Mouse (Mus musculus) layer of hippocampus, adult 2 months (tissue): ENCODE data around the gene Hoxa3. TPM values are rescaled to one million over a fixed set of nuclear protein-coding genes. Genes with fewer than 3 reads are reported as not detected.

ENCODE experiments used
- DNase-seq, 2 experiments: peaks; one replicate each; pipeline ENCODE4 v3.0.0; 2022; ENCODE audit warnings: low spot score in 2 of 2
- H3K27ac ChIP-seq: fragments of 200-600 bp; 2 replicates; pipeline ENCODE4 v1.8.1; 2022
- H3K4me3 ChIP-seq: fragments of 200-600 bp; 2 replicates; pipeline ENCODE4 v1.8.1; 2022; ENCODE audit warnings: mild to moderate bottlenecking
- CTCF ChIP-seq: fragments of 200-600 bp; conservative IDR thresholded peaks from 2 replicates; pipeline ENCODE4 v1.8.1; 2022; ENCODE audit warnings: antibody characterized with exemption, mild to moderate bottlenecking, moderate library complexity
- total RNA-seq, 2 experiments: library from RNA; stranded (reverse); gene quantifications; 2 replicates each; pipeline ENCODE4 v1.2.3; 2021

Gene Hoxa3
- total RNA-seq, 2 experiments from 2014 or later: not detected

DNA sequence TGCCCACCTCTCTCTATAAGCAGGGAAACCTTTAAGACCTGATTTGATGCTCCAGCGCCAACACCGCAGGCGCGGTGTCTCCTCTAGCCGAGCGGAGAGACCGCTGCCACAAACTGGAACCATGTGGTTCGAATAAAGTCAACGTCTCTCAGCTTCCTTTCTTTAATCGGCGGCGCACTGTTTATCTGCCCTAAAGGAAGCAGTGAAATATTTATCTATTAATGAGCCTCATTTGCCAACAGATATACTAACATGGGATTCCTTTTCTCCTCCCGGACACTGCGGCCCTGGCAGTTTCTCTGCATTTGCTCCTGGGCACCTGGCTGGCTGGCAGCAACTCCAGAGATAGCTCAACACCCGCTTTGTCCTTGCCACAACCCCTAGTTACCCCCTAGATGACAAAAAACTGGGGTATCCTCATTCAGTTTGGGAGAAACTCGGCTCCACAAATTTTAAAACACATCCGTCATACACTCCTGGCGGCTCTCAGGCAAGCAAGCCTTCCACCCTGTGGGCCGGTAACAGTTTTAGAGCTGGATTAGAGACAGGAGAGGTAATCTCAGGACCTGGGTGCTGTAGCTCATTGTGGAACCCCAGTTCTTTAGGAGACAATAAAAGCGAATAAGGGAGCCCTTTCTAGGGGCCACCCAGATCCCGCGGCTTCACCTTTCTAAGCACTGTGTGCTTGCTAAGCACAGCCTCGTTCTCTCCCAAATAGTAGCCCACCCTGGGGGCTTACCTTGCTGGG lies 4.9 kb upstream of the Hoxa3 start:
- no peak for TF ChIP-seq CTCF
- no peak for DNase-seq

DNA sequence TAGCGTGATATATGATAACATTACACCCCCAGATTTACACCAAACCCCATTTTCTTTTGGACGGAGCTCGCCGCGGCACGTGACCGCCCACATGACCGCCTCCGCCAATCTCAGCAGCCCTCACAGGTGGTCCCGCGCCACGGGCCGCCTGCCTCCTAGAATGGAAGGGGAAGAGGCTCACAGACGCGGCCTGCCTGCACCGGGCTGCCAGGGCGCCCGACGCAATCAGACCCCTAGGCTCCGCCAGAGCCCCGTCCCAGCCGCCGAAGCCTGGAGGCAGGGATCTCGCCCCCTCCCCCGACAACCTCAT lies 4.3 kb upstream of the Hoxa3 start:
- no peak overlapping the region for H3K4me3 ChIP-seq
- no peak for TF ChIP-seq CTCF
- H3K27ac ChIP-seq: no peak overlapping the region
- no peak for DNase-seq

More for the DNA sequence above, 4.9 kb upstream of the Hoxa3 start:
- H3K4me3 ChIP-seq: no peak overlapping the region
- no peak overlapping the region for H3K27ac ChIP-seq

DNA sequence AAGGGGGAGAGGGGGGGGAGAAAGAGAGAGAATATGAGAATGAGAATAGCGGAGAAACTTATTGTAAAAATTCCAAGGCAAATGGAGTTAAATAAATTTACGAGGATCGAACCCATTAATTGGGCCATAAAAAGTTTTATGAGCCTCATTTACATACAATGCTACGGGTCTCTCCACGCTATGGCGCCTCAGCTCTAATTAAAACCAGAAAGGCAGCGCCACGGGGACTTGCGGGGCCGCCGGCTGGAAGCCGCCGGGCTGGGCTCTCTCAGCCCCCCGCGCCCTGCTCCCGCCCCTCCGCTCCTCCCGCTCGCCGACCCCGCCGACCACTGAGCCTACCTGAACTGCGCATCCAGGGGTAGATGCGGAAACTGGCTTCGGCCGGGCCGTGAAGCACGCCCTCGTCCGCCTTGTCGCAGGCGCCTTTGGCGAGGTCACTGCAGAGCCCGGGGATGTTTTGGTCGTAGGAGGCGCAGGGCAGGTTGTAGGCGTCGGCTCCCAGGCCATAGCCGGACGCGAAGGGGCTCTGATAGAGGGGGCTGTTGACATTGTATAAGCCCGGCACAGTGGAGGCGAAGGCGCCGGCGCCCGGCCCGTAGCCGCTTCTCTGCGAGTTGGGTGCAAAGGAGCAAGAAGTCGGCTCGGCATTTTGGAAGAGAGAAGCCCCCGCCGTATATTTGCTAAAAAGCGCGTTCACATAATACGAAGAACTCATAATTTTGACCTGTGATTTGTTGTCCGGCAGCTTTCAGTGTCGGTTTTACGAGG lies 3.7 kb upstream of the Hoxa3 start:
- H3K4me3 ChIP-seq: no peak overlapping the region
- no peak for DNase-seq
- H3K27ac ChIP-seq: no peak overlapping the region
- no peak for TF ChIP-seq CTCF

DNA sequence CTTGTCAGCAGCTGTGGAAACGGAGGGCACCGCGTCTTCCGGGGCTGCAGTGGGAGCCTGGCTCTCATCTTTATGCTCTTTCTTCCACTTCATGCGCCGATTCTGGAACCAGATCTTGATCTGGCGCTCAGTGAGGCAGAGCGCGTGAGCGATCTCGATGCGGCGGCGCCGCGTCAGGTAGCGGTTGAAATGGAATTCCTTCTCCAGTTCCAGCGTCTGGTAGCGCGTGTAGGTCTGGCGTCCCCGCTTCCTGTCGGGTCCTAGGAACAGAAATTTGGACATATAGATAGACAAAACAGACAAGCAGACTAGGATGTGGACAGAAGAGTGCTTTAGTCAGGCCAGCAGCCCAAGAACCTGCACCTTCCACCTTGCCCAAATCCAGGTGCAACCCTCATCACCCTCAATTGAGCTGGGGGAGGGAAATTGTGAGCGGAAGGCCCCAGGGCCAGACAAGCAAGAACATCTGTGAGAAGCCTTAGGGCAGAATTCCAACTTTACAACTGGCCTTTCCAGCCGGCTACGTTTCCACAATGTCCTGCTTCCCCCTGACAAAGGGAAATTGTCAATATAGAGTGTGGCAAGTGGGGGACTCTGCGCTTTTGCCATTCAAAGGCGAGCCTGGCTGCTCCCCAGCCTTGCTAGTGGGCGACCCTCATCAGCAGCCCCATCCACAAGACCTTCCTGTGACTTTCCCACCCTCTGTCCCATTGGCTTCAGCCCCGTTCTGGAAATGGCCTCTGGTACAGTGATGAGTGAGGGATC lies 2.8 kb upstream of the Hoxa3 start:
- H3K27ac ChIP-seq: no peak overlapping the region
- no peak for DNase-seq
- H3K4me3 ChIP-seq: no peak overlapping the region
- TF ChIP-seq CTCF: no peak

DNA sequence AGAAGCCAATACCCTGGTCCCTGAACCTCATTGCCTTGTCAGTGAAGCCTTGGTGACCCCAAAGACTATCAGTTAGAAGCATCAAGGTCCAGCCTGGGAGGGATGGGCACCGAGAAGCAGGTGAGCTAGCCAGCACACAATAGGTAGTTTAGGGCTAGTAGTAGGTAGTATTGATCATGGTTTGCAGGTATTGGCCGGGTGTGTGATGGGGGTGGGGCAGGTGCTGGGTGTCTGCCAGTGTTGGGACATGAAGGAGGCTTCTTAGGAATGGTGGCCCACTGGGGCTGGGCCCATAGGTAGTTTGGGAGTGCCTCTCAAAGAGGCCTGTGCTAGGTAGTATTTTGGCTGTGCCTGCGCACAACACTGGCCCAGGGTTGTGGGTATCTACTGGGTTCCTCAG lies 1.9 kb upstream of the Hoxa3 start:
- DNase-seq: no peak
- Histone ChIP-seq H3K4me3 (no peak overlapping the region), H3K27ac (no peak overlapping the region)
- TF ChIP-seq CTCF: no peak

DNA sequence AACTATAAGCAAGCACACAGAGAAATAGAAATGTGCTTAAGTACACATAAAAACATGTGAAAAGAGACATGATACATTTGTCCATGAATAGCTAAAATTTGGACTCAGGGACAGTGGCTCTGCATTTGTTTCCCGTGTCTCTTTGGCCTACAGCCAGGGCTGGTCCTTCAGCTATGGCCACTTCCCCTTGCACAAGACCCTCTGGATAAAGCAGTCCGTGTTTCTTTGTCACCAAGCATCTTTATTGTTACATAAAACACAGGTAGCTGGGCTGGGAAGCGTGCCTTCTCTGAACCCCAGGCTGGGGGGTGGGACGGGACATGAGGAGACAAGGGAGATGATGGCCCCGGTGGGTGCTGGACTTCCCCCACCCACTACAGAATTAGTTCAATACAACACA lies 1.1 kb upstream of the Hoxa3 start:
- no peak for TF ChIP-seq CTCF

DNA sequence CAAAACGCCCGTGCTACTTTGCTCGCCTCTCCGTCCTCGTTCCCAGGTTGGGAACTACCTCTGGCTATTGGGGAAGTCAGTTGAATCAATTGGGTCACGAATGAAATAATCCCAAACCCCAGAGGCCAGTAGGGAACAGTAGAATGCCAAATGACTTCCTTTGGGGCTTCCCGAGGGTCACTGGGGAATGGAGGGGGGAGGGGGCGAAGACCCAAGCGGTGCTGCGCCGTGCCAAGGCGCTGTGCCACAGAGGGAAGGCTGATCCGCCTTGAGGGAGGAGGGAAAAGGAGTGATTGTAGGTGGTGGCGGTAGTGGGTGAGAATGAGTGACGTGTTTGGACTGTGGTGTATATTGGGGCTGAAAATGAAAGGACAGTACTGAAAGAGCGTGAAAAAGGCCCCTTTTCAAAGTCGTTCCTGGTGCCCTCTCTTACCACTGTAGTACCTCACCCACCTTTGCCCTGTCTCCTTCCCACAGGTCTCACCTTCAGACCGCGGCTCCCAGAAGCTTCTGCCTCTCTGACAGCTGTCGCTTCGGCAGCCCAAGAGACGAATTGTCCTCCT lies 499 bp downstream of the Hoxa3 start:
- no peak for DNase-seq
- no peak overlapping the region for H3K4me3 ChIP-seq
- no peak for TF ChIP-seq CTCF
- H3K27ac ChIP-seq: no peak overlapping the region

More for the DNA sequence above, 1.1 kb upstream of the Hoxa3 start:
- Histone ChIP-seq H3K27ac (no peak overlapping the region), H3K4me3 (no peak overlapping the region)
- DNase-seq: no peak

DNA sequence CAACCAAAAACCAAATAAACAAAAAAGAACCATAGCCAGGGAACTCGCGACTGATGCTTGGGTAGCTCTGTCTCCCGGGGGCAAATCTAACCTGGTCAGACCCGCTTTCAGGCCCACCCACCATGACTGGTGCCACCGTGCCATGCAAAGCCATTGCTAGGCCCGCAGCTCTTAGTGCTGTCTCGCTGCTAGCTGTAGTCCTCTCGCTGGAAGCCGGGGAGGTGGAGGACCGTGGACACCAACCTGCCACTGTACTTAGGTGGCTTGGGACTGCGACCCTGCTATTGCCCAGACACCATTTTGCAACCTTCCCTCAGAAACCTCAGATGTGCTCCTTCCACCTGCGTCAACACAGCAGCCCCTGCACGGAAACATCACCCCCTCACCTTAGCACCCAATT lies 1.2 kb downstream of the Hoxa3 start:
- TF ChIP-seq CTCF: no peak
- H3K27ac ChIP-seq: no peak overlapping the region
- H3K4me3 ChIP-seq: no peak overlapping the region
- no peak for DNase-seq

DNA sequence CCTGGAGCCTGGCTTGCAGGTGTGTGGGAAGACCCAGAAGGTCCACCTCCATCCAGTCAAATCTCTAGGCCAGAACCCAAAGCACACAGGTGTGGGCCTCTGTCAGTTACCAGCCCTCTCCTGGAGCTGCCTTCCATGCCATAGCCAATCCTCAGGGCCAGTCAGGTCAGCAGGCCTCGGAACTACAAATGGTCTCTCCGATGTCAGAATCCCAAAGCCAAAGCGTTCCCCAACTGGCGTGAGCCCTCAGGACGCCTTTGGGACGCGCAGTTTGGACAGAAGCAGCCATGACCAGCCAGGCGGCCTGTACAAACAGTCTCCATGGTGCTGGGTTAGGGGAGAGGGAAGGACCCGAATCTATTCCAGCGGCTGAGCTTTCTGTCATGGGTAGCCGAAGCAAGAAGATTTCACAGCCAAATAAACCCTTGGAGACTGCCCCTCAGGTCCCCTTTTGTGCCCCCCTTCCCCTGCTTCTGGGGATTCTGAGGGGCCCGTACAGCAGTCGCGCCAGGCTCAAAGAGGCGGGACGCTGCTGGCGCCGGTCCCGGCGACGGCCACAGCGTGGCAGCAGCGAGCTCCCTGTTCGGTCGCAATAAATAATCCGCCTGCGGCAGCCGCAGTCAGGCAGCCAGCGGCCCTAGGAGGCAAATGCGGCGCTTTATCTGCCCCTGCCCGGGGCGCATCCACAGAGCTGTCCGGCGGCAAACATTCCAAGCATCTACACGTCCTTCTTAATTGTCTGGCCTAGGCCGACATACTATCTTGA lies 1.8 kb downstream of the Hoxa3 start:
- peak; percentile 19 to 62 for DNase-seq
- Histone ChIP-seq H3K27ac (no peak overlapping the region), H3K4me3 (no peak overlapping the region)
- peak; percentile 95 for TF ChIP-seq CTCF

DNA sequence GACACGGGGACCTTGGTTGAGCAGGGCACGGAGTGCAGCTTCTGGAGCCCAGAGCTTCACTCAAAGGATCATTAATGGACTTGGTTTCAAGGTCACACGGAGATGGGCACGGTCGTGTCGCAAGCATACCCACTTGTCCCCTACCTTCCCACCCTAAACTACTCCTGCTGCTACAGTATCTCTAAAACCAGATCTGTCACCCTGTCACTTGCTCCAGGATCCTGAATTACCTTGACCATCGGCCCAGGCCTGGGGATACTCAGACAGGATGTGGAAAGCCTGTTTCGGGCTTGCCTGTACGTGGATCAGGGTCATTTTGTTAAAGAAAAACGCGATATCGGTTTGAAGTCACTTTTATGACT lies 3.5 kb downstream of the Hoxa3 start:
- Histone ChIP-seq H3K4me3 (no peak overlapping the region), H3K27ac (no peak overlapping the region)
- TF ChIP-seq CTCF: no peak
- DNase-seq: no peak

DNA sequence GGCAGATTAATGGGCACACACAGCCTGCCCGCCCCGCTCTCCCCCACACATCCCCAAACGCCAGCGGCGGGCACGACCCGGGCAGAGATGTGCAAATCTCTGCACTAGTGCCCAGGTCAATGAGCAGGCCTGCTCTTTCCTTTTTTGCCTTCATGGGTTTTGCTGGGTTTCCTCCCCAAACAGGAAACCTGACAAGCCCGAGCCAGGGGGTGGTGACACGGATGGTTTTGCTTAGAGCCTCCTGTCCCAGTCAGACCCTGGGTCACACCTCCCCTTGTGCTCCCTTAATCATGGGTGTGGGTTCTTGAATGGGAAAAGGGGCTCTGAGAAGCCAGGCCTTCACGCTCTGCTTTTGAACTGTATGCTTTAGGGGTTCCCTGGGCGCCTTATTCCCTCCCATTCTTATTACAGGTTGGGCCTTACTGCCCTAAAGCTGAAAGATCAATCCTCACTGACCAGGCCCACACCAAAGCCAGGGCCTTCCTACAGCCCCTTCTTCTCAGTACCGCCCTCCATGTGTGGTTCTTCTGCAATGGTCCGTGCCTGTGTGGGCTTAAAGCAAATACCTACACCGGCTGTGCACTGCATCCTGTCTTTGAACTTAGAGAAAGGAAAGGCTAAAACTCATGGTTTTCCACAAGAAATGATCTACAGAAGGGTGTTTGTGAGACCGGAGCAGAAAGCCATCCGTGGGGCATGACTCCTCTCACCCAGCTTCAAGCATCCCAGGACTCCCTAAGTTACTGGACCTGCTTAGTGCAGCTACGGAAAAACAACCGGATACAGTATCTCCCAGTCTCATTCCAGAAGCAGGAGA lies 4.1 kb downstream of the Hoxa3 start:
- TF ChIP-seq CTCF: no peak
- H3K4me3 ChIP-seq: no peak overlapping the region
- H3K27ac ChIP-seq: no peak overlapping the region
- DNase-seq: no peak
